Mouse (Mus musculus): ENCODE results near the gene Rft1. TPM values are rescaled to one million over a fixed set of nuclear protein-coding genes. Genes with fewer than 3 reads are reported as not detected.

Gene Rft1
- polyA plus RNA-seq, 1 experiment from 2014 or later, result 15.5 TPM

DNA sequence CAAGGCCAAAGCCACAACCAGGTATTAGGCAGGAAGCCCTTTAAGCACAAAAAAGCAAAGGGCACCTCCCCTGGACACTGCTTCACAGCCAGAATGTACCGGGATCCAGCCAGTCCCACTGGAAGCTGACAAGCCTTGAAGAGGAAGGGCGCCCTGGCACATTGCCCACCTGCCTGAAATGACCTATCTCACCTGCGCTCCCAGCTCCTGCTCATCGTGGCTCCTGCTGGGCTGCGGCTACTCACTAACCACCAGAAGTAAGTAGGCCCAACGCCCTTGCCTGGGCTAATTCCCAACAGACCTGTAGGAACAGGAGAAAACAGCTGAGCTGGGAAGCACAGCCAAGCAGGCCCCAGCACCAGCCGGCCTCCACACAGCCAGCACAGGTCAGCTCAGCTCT lies 32.0 kb upstream of the Rft1 start:
- Histone ChIP-seq H3K4me3 (no peak overlapping the region), H3K27me3 (replicated peaks; ENCODE audit: low read depth, poor library complexity, severe bottlenecking) (peaks cover 22% of the 10 kb centered on the region), H3K9me3 (no peaks in the 10 kb centered on the region), H3K36me3 (replicated peaks) (no peaks in the 10 kb centered on the region), H3K4me1 (peaks cover 46% of the 10 kb centered on the region), H3K27ac (replicated peaks) (no peak overlapping the region)
- no peak for DNase-seq (ENCODE audit: low spot score)
- WGBS, result 84% methylated on average over 7 of the region's 7 CpGs

DNA sequence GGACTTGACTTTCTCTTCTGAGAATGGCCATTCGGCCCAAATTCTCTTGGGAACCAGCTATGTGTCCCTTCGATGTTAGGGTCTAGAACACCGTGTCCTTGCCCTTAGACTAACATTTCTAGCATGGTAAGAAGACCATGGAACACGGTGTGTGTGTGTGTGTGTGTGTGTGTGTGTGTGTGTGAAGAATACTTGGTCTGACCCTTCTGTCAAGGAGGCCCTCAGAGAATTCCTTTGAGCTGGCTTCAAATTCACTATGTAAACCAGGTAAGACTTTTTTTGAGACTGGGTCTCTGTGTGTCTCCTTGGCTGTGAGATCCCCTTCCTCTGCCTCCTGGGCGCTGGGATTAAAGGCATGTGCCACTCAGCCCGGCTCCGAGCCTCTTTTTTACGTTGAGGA lies 31.6 kb upstream of the Rft1 start:
- DNase-seq (ENCODE audit: low spot score), result no peak
- Histone ChIP-seq H3K9me3 (no peaks in the 10 kb centered on the region), H3K36me3 (replicated peaks) (no peaks in the 10 kb centered on the region), H3K4me1 (peaks cover 46% of the 10 kb centered on the region), H3K4me3 (no peak overlapping the region), H3K27ac (replicated peaks) (no peak overlapping the region), H3K27me3 (replicated peaks; ENCODE audit: low read depth, poor library complexity, severe bottlenecking) (peaks cover 22% of the 10 kb centered on the region)
- 86% methylated on average over 8 of the region's 8 CpGs for WGBS

DNA sequence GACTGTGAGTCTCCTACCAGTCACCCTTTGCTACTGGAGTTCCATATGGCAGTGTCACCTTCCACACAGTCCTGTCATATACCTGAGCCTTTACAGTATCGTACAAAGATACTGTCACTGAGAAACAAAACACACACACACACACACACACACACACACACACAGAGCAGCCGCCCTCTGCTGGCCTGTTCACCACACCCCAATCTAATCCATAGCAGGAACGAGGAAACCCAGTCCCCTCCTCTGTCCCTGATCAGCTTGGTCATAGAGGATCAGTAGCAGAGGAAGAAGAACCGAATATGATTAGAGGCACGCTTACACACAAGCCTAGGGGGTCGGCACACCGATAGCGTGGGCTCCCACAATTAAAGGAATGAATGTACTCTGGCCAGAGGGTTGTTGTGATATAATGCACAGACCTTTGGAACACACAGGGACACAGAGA lies 29.9 kb upstream of the Rft1 start:
- Histone ChIP-seq H3K27me3 (replicated peaks; ENCODE audit: low read depth, poor library complexity, severe bottlenecking) (peaks cover 28% of the 10 kb centered on the region), H3K27ac (replicated peaks) (no peak overlapping the region), H3K36me3 (replicated peaks) (no peaks in the 10 kb centered on the region), H3K9me3 (no peaks in the 10 kb centered on the region), H3K4me1 (peaks cover 48% of the 10 kb centered on the region), H3K4me3 (peak overlapping the region; percentile 71)
- WGBS, result 64% methylated on average over 8 of the region's 8 CpGs
- DNase-seq (ENCODE audit: low spot score), result no peak

DNA sequence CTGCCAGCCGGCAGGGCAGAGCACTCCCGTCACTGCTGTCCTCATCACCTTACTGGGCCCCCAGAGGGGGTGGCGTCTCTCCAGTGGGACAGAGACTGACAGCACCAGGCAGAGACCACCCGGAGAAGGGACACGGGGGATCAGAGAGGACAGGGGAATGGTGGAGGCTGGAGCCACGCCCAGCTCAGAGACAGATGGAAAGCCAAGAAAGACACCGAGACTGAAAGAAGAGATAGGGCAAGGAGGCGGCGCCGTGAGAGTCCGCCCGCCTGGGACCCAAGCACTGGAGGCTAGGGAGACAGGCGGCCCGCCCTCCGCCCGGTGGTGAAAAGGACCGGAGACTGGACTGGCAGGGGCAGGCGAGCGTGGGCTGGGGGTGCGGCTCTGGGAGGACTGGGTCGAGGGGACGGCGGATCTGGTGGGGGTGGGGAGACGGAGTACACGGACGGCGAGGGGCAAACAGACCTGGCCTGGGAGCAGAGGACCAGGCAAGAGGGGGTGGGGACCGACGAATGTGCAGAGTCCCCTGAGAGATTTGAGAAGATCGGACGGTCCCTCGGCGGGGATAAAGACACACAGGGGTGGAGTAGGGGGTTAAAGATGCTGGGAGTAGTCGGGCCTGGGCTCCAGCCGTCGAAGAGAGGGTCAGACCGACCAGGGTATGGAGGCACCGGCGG lies 28.9 kb upstream of the Rft1 start:
- Histone ChIP-seq H3K4me1 (peaks cover 55% of the 10 kb centered on the region), H3K9me3 (no peaks in the 10 kb centered on the region), H3K27me3 (replicated peaks; ENCODE audit: low read depth, poor library complexity, severe bottlenecking) (peaks cover 37% of the 10 kb centered on the region), H3K36me3 (replicated peaks) (no peaks in the 10 kb centered on the region), H3K4me3 (peak overlapping the region; percentile 71), H3K27ac (replicated peaks) (peak overlapping the region; percentile 80)
- peak; percentile 68 for DNase-seq (ENCODE audit: low spot score)
- WGBS, result under 1% methylated on average over 39 of the region's 39 CpGs

DNA sequence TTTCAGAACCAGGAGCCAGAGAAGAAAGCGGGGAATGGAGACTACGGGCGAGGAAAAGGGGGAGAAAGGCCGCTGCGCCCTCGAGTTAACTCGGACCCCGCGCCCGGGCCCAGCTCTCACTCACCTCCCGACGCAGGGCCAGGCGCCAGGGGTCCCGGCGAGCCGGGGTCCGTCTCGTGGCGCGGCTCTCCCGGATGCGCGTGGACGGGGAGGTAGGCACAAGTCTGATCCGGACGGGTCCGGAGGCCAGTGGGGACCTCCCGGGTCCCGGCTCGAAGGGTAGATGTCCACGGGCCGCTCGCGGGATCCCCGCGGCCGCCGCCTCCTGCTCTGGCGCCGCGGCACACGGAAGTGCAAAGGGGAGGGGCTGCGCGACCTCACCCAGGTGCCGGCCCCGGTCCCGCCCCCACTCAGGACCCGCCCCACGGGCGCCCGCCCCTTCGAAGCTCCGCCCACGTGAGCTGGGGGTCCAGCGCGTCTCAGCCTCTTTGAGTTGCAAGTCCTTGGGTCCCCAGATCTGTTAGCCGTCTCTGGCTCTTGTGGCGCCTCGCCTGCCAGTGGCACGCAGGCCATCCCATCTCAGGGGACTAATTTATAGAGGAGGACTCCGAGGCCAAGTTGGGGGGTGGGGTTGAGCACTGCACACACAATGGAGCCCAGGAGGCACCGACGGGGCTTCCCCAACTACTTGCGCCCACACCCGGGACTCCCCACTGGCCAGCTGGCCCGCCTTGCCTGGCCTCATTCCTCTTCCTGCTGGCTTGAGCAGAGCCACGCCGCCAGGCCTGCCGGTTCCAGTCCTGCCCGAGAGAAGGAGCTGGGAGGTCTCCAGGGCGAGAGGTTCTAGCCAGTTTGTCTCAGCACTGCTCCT lies 28.1 kb upstream of the Rft1 start, which contains the start of gene Prkcd:
TSS of gene Prkcd (minus strand) at position 355 of the 871 bp plus-strand sequence.
- peak; percentile 91 for DNase-seq (ENCODE audit: low spot score)
- Histone ChIP-seq H3K4me1 (peaks cover 52% of the 10 kb centered on the region), H3K27ac (replicated peaks) (peak within 1 kb of the TSS; percentile 80)

DNA sequence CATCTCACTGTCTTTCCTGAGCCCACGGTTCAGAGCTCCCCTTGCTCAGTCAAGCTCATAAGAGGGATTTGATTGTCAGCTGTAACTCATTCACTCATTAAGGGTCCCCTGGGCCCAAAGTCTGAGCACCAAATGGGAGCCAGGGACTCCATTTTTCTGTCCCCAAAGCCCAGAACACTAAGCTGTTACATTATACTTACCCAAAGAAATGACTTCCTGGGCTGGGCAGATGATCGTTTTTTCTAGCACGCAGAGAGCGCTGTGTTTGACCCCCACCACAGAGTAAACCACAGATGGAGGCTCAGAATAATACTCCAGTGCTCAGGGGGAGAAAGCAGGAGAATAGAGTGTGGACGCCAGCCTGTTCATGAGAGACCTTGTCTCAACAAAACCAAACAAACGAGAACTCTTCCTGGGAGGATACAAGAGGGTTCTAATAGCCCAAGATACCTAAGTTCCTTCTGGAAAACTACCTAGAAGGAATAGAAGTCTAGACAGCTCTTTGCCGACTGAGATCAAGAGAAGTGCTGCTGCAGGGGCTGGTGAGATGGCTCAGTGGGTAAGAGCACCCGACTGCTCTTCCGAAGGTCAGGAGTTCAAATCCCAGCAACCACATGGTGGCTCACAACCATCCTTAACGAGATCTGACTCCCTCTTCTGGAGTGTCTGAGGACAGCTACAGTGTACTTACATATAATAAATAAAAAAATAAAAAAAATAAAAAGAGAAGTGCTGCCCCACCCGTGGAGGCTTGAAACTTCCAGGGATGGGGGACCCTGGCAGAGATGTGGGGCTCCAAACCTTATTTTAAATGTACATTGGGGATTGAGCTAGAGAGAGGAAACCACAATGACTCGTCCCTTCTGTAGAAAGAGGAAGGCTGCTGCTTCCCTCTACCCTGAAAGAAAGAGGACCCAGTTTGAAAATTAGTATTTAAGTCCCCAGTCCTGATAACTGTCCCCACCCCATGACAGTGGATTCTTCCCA lies 27.1 kb upstream of the Rft1 start:
- H3K27ac ChIP-seq (replicated peaks), result peak overlapping the region; percentile 80
- WGBS, result 67% methylated on average over 12 of the region's 12 CpGs

More for the DNA sequence above, 28.1 kb upstream of the Rft1 start, which contains the start of gene Prkcd:
- Histone ChIP-seq H3K9me3 (no peaks in the 10 kb centered on the region), H3K36me3 (replicated peaks) (no peaks in the 10 kb centered on the region), H3K4me3 (peak within 1 kb of the TSS; percentile 71), H3K27me3 (replicated peaks; ENCODE audit: low read depth, poor library complexity, severe bottlenecking) (peaks cover 39% of the 10 kb centered on the region)
- under 1% methylated on average over 71 of the region's 71 CpGs for WGBS

DNA sequence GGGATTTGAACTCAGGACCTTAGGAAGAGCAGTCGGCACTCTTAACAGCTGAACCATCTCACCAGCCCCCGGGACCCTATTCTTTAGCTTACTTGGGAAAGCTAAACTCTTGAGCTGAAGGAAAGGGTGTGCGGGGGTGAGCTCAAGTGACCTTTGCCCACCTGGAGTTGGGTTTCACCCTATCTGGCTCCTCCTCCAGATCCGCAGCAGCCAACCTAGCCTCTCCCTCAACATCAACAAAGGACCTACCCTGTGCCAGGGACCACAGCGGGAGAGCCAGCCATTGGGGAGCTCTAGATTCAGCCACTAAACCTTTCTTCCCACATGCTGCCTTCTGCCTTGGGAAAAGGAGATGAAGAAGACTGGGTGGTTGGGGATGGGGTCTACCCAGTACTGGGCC lies 25.9 kb upstream of the Rft1 start:
- WGBS, result 86% methylated on average over 5 of the region's 5 CpGs
- Histone ChIP-seq H3K4me3 (no peak overlapping the region), H3K36me3 (replicated peaks) (no peaks in the 10 kb centered on the region), H3K27ac (replicated peaks) (no peak overlapping the region), H3K9me3 (no peaks in the 10 kb centered on the region), H3K27me3 (replicated peaks; ENCODE audit: low read depth, poor library complexity, severe bottlenecking) (peaks cover 39% of the 10 kb centered on the region), H3K4me1 (peaks cover 62% of the 10 kb centered on the region)
- DNase-seq (ENCODE audit: low spot score), result no peak

More for the DNA sequence above, 27.1 kb upstream of the Rft1 start:
- H3K4me3 ChIP-seq, result peak overlapping the region; percentile 71
- no peaks in the 10 kb centered on the region for H3K9me3 ChIP-seq
- H3K36me3 ChIP-seq (replicated peaks), result no peaks in the 10 kb centered on the region
- H3K4me1 ChIP-seq, result peaks cover 55% of the 10 kb centered on the region
- peaks cover 39% of the 10 kb centered on the region for H3K27me3 ChIP-seq (replicated peaks; ENCODE audit: low read depth, poor library complexity, severe bottlenecking)
- DNase-seq (ENCODE audit: low spot score), result no peak

DNA sequence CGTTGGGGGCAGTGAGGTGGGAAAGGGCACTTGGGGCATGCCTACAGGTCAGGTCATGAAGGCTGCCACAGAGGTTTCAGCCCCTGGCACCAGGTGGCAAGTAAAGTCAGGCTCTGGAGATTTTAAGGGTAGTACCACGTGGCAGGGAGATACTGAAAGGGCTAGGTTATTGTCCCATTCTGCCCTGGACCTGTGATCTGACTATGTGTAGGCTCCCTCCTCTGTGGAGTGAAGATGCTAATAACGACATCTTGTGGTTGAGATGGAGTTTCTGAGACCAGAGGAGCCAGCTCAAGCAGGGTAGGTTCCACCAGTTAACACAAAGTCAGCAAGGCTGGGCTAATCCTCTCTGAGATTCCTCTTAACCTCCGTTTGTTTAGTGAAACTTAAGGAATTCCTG lies 24.3 kb upstream of the Rft1 start:
- Histone ChIP-seq H3K36me3 (replicated peaks) (no peaks in the 10 kb centered on the region), H3K4me1 (peaks cover 47% of the 10 kb centered on the region), H3K9me3 (no peaks in the 10 kb centered on the region), H3K27ac (replicated peaks) (no peak overlapping the region), H3K27me3 (replicated peaks; ENCODE audit: low read depth, poor library complexity, severe bottlenecking) (peaks cover 33% of the 10 kb centered on the region), H3K4me3 (no peak overlapping the region)
- no peak for DNase-seq (ENCODE audit: low spot score)
- 39% methylated on average over 4 of the region's 4 CpGs for WGBS

DNA sequence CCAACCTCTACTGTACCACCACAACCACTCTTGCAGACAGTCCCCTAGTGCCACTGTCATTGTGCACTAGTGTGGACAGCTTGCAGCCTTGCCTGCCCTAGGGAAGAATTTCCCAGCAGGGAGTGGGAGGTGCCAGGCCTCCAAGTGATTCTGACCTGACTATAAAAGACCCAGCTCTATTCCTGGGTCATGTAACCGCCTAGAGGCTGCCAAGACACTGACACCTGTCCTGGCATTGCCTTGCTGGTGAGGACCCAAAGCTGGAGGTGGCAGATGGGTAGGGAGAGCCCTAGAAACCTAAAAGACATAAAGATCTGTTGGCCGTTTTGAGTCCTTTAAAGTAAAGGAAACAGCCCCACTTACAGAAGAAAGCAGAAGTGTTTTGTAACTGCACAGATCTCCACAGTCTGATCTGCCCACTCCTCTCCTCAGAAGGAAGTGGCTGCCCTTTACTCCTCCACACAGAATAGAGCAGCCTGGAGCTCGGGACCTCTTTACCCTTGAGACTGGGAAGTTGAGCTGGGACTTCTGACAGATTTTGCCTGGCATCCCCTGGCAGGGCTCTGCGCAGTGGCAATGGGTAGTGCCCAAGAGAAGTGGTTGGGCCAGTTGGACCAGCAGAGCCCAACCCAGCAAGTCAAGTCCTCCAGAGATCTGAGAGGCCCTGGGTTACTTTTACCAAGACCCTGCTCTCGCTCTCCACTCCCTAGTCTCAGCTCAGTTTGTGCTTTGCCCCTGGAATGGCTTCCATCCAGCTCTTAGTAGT lies 23.2 kb upstream of the Rft1 start:
- Histone ChIP-seq H3K27ac (replicated peaks) (no peak overlapping the region), H3K9me3 (no peaks in the 10 kb centered on the region), H3K27me3 (replicated peaks; ENCODE audit: low read depth, poor library complexity, severe bottlenecking) (peaks cover 25% of the 10 kb centered on the region), H3K4me1 (peaks cover 35% of the 10 kb centered on the region), H3K36me3 (replicated peaks) (no peaks in the 10 kb centered on the region), H3K4me3 (no peak overlapping the region)
- no peak for DNase-seq (ENCODE audit: low spot score)
- 71% methylated on average over 5 of the region's 5 CpGs for WGBS

DNA sequence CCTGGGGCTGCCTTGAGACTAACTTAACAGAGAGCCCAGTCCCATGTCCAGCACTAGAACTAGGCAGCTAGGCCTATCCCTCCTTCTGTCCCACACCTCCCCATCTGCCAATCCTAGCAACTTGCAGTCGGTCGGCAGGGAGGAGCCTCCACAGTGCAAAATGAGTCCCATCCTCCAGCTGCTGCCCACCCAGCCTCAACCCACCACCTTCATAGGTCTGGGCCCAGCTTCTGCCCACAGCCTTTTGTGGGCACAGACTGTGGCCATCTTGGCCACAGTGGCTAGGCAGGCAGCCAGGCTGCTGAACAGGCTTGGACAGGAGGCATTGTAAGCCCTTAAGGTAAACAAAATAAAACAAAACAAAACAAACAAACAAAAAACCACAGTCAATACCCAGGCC lies 22.3 kb upstream of the Rft1 start:
- H3K4me3 ChIP-seq, result no peak overlapping the region
- H3K9me3 ChIP-seq, result no peaks in the 10 kb centered on the region
- H3K4me1 ChIP-seq, result peaks cover 33% of the 10 kb centered on the region
- H3K36me3 ChIP-seq (replicated peaks), result no peaks in the 10 kb centered on the region
- peaks cover 19% of the 10 kb centered on the region for H3K27me3 ChIP-seq (replicated peaks; ENCODE audit: low read depth, poor library complexity, severe bottlenecking)
- DNase-seq (ENCODE audit: low spot score), result no peak
- WGBS, result 49% methylated on average over 2 of the region's 2 CpGs
- no peak overlapping the region for H3K27ac ChIP-seq (replicated peaks)

DNA sequence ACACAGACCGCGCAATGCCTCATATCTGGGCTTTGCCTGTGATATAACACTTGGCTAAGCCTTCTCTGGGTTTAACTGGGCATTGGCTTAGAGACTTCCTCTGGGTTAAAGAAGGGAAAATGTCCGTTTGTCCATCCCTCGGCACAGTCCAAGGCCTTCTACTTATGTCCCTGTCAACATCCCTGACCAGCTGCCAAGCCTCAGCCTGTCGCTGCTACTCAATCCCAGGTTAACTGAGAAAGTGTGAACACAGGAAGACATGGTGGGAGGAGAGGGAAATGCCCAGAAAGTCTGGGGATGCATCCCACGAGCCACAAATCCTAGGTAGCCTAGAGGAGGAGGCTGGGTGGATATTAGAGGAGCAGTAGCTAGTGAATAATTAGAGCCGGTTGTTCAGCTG lies 20.5 kb upstream of the Rft1 start:
- no peak overlapping the region for H3K27ac ChIP-seq (replicated peaks)
- WGBS, result 81% methylated on average over 7 of the region's 7 CpGs
- no peak overlapping the region for H3K4me3 ChIP-seq
- H3K4me1 ChIP-seq, result peaks cover 38% of the 10 kb centered on the region
- H3K36me3 ChIP-seq (replicated peaks), result no peaks in the 10 kb centered on the region
- DNase-seq (ENCODE audit: low spot score), result no peak
- peaks cover 15% of the 10 kb centered on the region for H3K27me3 ChIP-seq (replicated peaks; ENCODE audit: low read depth, poor library complexity, severe bottlenecking)
- H3K9me3 ChIP-seq, result no peaks in the 10 kb centered on the region
